Mouse (Mus musculus): ENCODE results near the gene Rnf39. TPM values are rescaled to one million over a fixed set of nuclear protein-coding genes. Genes with fewer than 3 reads are reported as not detected.

The Rnf39 gene
- not detected in 2 replicates for total RNA-seq (2023)

GRCm38 (mm10) chr17:36942791-36943471 is at the start of gene Rnf39:
Rnf39 (plus strand) TSS chr17:36942918.

GRCm38 (mm10) chr17:36897552-36898205 is 45.0 kb upstream of the Rnf39 start, which contains the start of gene Trim31:
Trim31 (plus strand) TSS chr17:36898118.

GRCm38 (mm10) chr17:36950981-36951947 is 8.5 kb downstream of the Rnf39 start, which contains the start of gene Ppp1r11:
Ppp1r11 (minus strand) TSS chr17:36951741.

GRCm38 (mm10) chr17:36957999-36958743 is 15.5 kb downstream of the Rnf39 start, which contains the start of the genes Znrd1 and Znrd1as:
Znrd1 (minus strand) TSS chr17:36958559.
Znrd1as (plus strand) TSS chr17:36958592.

GRCm38 (mm10) chr17:36981221-36981813 is 38.6 kb downstream of the Rnf39 start, which contains the start of gene 2410137M14Rik:
2410137M14Rik (minus strand) TSS chr17:36981237.

GRCm38 (mm10) chr17:36989437-36989836 is 46.7 kb downstream of the Rnf39 start, which contains the start of gene H2-M5:
H2-M5 (minus strand) TSS chr17:36989537.

Other genes with a start within 250 kb of the Rnf39 start
- not detected in 2 replicates for gene H2-M10.5, start 170.0 kb upstream of the Rnf39 start, total RNA-seq (2023)
- not detected in 2 replicates for gene H2-M10.6, start 130.7 kb upstream of the Rnf39 start, total RNA-seq (2023)
- gene Trim26, start 105.8 kb upstream of the Rnf39 start, total RNA-seq (2023), result 39.9 and 52.2 TPM in 2 replicates
- gene Trim15, start 75.7 kb upstream of the Rnf39 start, total RNA-seq (2023), result not detected in 2 replicates
- 0.52 TPM in 1 of 2 replicates, not detected in the other for gene Trim10, start 73.3 kb upstream of the Rnf39 start, total RNA-seq (2023)
- gene Trim40, start 52.8 kb upstream of the Rnf39 start, total RNA-seq (2023), result not detected in 2 replicates
- not detected in 2 replicates for gene Trim31, start 44.8 kb upstream of the Rnf39 start, total RNA-seq (2023)
- 20.5 and 35.8 TPM in 2 replicates for gene Ppp1r11, start 8.8 kb downstream of the Rnf39 start, total RNA-seq (2023)
- gene Znrd1, start 15.6 kb downstream of the Rnf39 start, total RNA-seq (2023), result 30.9 and 36.7 TPM in 2 replicates
- 0.68 and 1.2 TPM in 2 replicates for gene Znrd1as, start 15.7 kb downstream of the Rnf39 start, total RNA-seq (2023)
- gene 2410137M14Rik, start 38.3 kb downstream of the Rnf39 start, total RNA-seq (2023), result not detected in 2 replicates
- not detected in 2 replicates for gene H2-M5, start 46.6 kb downstream of the Rnf39 start, total RNA-seq (2023)
- gene Zfp57, start 58.2 kb downstream of the Rnf39 start, total RNA-seq (2023), result not detected in 2 replicates
- gene Mog, start 80.5 kb downstream of the Rnf39 start, total RNA-seq (2023), result not detected in 2 replicates
- gene Gabbr1, start 103.0 kb downstream of the Rnf39 start, total RNA-seq (2023), result 148 and 221 TPM in 2 replicates
- not detected in 2 replicates for gene Olfr90, start 145.6 kb downstream of the Rnf39 start, total RNA-seq (2023)
- gene Olfr91, start 155.4 kb downstream of the Rnf39 start, total RNA-seq (2023), result not detected in 2 replicates
- gene Olfr92, start 177.2 kb downstream of the Rnf39 start, total RNA-seq (2023), result not detected in 2 replicates
- gene Olfr93, start 218.6 kb downstream of the Rnf39 start, total RNA-seq (2023), result not detected in 2 replicates